Mouse (Mus musculus) intestine, postnatal 0 days (tissue): Measurements from ENCODE around the gene Sez6l. TPM values are rescaled to one million over a fixed set of nuclear protein-coding genes. Genes with fewer than 3 reads are reported as not detected.

Experiments used
- ATAC-seq: fragments of 200-750 bp; cut with Nextera tagmentation; 2 replicates; pipeline ENCODE4 v1.8.0; 2017; ENCODE audit warnings: mild to moderate bottlenecking, moderate TSS enrichment, moderate library complexity
- H3K27ac ChIP-seq: fragments of 300-500 bp; sonication (generic); 2 replicates; pipeline ENCODE4 v1.5.1; 2014; ENCODE audit warnings: mild to moderate bottlenecking, low read depth, low read length, moderate library complexity
- H3K27me3 ChIP-seq: fragments of 300-500 bp; sonication (generic); replicated peaks from 2 replicates; pipeline ENCODE4 v1.6.1; 2014; ENCODE audit warnings: low read length, mixed read lengths; ENCODE audit not compliant: control insufficient read depth, insufficient read depth
- H3K36me3 ChIP-seq: fragments of 300-500 bp; sonication (generic); 2 replicates; pipeline ENCODE4 v1.6.1; 2014; ENCODE audit warnings: mild to moderate bottlenecking, moderate library complexity; ENCODE audit not compliant: control insufficient read depth, insufficient read depth
- H3K4me1 ChIP-seq: fragments of 300-500 bp; sonication (generic); replicated peaks from 2 replicates; pipeline ENCODE4 v1.6.1; 2014; ENCODE audit warnings: antibody characterized with exemption, low read length, mixed read lengths; ENCODE audit not compliant: control insufficient read depth, insufficient read depth
- H3K4me2 ChIP-seq: fragments of 300-500 bp; sonication (generic); replicated peaks from 2 replicates; pipeline ENCODE4 v1.6.1; 2014; ENCODE audit warnings: low read depth, mild to moderate bottlenecking, moderate library complexity
- H3K4me3 ChIP-seq: fragments of 300-500 bp; sonication (generic); 2 replicates; pipeline ENCODE4 v1.5.1; 2014; ENCODE audit warnings: low read depth, low read length
- H3K9ac ChIP-seq: fragments of 300-500 bp; sonication (generic); 2 replicates; pipeline ENCODE4 v1.6.1; 2014; ENCODE audit warnings: mild to moderate bottlenecking, low read depth, low read length
- H3K9me3 ChIP-seq: fragments of 300-500 bp; sonication (generic); 2 replicates; pipeline ENCODE4 v1.6.1; 2016; ENCODE audit warnings: mixed run types; ENCODE audit not compliant: control insufficient read depth
- CTCF ChIP-seq: sonication (generic); IDR thresholded peaks from 2 replicates; pipeline ENCODE4 v1.5.1; 2016; ENCODE audit warnings: low read depth, mild to moderate bottlenecking, control low read depth, antibody characterized with exemption, moderate library complexity
- WGBS: fragments of 180-500 bp; shearing (Covaris S2); extraction: QIAGEN DNeasy Blood & Tissue Kit; methylation state at CpG from one replicate; pipeline ENCODE4 v1.1.7; 2014; 5-methylcytosine and 5-hydroxymethylcytosine counted together
- polyA plus RNA-seq: library from polyadenylated mRNA; unstranded; fragments of >200 nt; fragmentation: Nextera tagmentation; extraction: Ambion mirVana; gene quantifications from 2 replicates; pipeline ENCODE4 v1.2.1, GENCODE M21; 2015

Sez6l gene
- 0.55 and 0.63 TPM in 2 replicates for polyA plus RNA-seq

- Histone ChIP-seq H3K9ac (no peak within 1 kb of the TSS), H3K4me1 (no peaks in the 10 kb centered on the region), H3K27me3 (peaks cover 44% of the 10 kb centered on the region), H3K27ac (no peak within 1 kb of the TSS), H3K36me3 (no peaks in the 10 kb centered on the region), H3K4me2 (peak within 1 kb of the TSS; percentile 56), H3K4me3 (peak within 1 kb of the TSS; percentile 27), H3K9me3 (no peaks in the 10 kb centered on the region)
- TF ChIP-seq CTCF = peak; percentile 48
- WGBS = 1% methylated on average over 43 of the region's 50 CpGs
- ATAC-seq = no peak
These were observed at the start of gene Sez6l for GRCm38 (mm10) chr5:112576993-112577670. Sez6l (minus strand) TSS chr5:112577185.

GRCm38 (mm10) chr5:112625555-112626160 lies 48.7 kb upstream of the Sez6l start:
- H3K4me3 ChIP-seq = no peak overlapping the region
- H3K9ac ChIP-seq = no peak overlapping the region
- no peak overlapping the region; the same call in 1 of the 2 replicates for H3K4me2 ChIP-seq
- no peak overlapping the region for H3K27ac ChIP-seq
- no peaks in the 10 kb centered on the region for H3K9me3 ChIP-seq
- no peak for TF ChIP-seq CTCF
- WGBS = 38% methylated on average over 31 of the region's 31 CpGs
- no peaks in the 10 kb centered on the region for H3K27me3 ChIP-seq
- ATAC-seq = no peak
- no peaks in the 10 kb centered on the region for H3K4me1 ChIP-seq
- H3K36me3 ChIP-seq = no peaks in the 10 kb centered on the region

DNA sequence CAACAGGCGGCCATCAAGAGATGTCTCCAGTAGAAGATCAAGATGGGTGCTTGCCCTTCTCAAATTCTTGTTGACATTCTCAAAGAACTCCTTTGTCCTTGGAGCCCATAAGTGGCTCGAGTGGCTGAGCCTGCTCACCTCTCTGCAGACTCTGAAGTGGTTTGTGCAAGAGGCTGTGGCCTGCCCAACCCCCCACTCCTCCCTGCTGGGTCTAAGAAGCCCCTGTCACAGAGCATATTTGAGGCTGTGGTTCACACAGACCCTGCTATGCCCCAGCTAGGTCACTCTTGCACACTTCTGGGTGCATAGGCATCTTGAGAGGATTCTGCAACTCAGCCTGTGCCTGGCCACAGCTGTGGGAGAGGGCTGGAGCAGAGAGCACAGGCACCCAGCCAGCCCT lies 46.0 kb upstream of the Sez6l start:
- no peaks in the 10 kb centered on the region for H3K4me1 ChIP-seq
- H3K36me3 ChIP-seq = no peaks in the 10 kb centered on the region
- no peak overlapping the region for H3K27ac ChIP-seq
- no peak for ATAC-seq
- TF ChIP-seq CTCF = no peak
- 40% methylated on average over 2 of the region's 2 CpGs for WGBS
- no peak overlapping the region for H3K9ac ChIP-seq
- H3K27me3 ChIP-seq = no peaks in the 10 kb centered on the region
- no peak overlapping the region for H3K4me2 ChIP-seq
- H3K9me3 ChIP-seq = no peaks in the 10 kb centered on the region
- no peak overlapping the region for H3K4me3 ChIP-seq

DNA sequence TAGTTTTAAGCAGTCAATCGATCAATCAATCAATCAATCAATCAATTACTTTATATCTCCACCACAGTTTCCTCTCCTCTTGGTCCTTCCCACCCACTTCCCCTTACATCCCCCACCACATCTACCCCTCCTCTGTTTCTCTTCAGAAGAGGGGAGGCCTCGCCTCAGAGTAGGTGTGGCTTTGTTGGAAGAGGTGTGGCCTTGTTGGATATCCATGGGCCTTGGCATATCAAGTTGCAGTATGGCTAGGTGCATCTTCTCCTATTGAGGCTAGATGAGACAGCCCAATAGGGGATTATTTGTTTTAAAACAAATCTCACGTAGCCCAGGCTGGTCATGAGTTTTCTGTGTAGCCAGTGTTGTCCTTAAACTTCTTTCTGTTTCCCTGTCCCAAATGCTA lies 43.3 kb upstream of the Sez6l start:
- Histone ChIP-seq H3K4me1 (no peaks in the 10 kb centered on the region), H3K27ac (no peak overlapping the region), H3K27me3 (no peaks in the 10 kb centered on the region), H3K9me3 (no peaks in the 10 kb centered on the region), H3K4me3 (no peak overlapping the region), H3K4me2 (no peak overlapping the region), H3K9ac (no peak overlapping the region), H3K36me3 (no peaks in the 10 kb centered on the region)
- ATAC-seq = no peak
- 51% methylated on average over 3 of the region's 3 CpGs for WGBS
- no peak for TF ChIP-seq CTCF

GRCm38 (mm10) chr5:112619344-112619743 lies 42.4 kb upstream of the Sez6l start:
- TF ChIP-seq CTCF = no peak
- no peaks in the 10 kb centered on the region for H3K36me3 ChIP-seq
- H3K4me2 ChIP-seq = no peak overlapping the region
- 45% methylated on average over 3 of the region's 3 CpGs for WGBS
- H3K27me3 ChIP-seq = no peaks in the 10 kb centered on the region
- no peaks in the 10 kb centered on the region for H3K9me3 ChIP-seq
- no peak overlapping the region for H3K27ac ChIP-seq
- no peak overlapping the region for H3K4me3 ChIP-seq
- H3K9ac ChIP-seq = no peak overlapping the region
- ATAC-seq = 0 out of 2 replicates have a peak, but pooled peaks have one; percentile 43
- H3K4me1 ChIP-seq = no peaks in the 10 kb centered on the region

- no peaks in the 10 kb centered on the region for H3K4me1 ChIP-seq
- 71% methylated on average over 16 of the region's 16 CpGs for WGBS
These were observed 40.7 kb upstream of the Sez6l start for GRCm38 (mm10) chr5:112617602-112618247.

More at GRCm38 (mm10) chr5:112617602-112618247, 40.7 kb upstream of the Sez6l start:
- no peak for TF ChIP-seq CTCF
- Histone ChIP-seq H3K27ac (no peak overlapping the region), H3K27me3 (no peaks in the 10 kb centered on the region), H3K9me3 (no peaks in the 10 kb centered on the region), H3K4me3 (no peak overlapping the region), H3K9ac (no peak overlapping the region), H3K36me3 (no peaks in the 10 kb centered on the region), H3K4me2 (no peak overlapping the region)
- ATAC-seq = no peak
